Mouse (Mus musculus): ENCODE data around the gene Apoc3. TPM values are rescaled to one million over a fixed set of nuclear protein-coding genes. Genes with fewer than 3 reads are reported as not detected.

Apoc3 gene
- total RNA-seq, 2 experiments from 2014 or later: 1.2 TPM; not detected in 1

- peak; percentile 83 to 86 for DNase-seq
These were observed 5.6 kb downstream of the Apoc3 start for GRCm38 (mm10) chr9:46229573-46230449.

DNA sequence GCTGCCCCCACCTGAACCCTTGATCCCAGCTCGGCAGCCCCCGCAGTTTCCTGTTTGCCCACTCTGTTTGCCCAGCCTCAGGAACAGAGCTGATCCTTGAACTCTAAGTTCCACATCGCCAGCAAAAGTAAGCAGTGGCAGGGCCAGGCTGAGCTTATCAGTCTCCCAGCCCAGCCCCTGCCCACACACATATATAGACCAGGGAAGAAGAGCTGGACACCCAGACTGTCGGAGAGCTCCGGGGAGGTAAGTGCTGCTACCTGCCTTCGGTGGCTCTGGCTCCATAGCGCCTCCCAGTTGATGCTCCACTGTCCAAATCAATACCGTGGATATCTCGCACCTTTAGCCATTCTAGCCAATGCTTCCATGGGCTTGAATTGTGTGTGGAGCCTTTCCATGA is 6.9 kb downstream of the Apoc3 start, which contains the start of gene Apoa1:
Gene Apoa1, plus strand, starts transcription at position 90 of the 400 bp plus-strand sequence.
- DNase-seq: no peak

DNA sequence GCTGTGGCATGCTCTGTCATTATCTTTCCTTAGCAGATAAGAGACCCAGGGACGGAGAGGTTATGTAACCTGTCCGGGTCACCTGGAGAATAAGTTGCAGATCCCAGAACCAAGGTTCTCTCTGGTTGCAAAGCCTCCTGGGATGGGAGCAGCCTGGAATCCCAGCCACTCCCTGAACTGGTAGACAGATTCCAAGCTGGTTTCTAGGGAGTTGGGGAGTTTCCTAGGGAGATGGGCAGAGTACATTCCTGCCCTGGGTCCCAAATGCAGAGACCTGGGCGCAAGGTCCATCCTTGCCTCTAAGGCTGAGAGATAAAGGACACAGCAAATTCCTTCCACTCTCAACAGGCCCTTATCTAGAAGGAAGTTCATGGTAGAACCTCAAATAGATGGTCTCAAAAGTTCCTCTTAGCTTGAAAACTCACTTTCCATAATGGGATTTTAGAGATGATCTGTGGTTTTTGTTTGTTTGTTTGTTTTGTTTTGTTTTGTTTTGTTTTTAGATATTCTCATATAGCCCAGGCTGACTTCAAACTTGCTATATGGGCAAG is 8.3 kb downstream of the Apoc3 start:
- no peak for DNase-seq

GRCm38 (mm10) chr9:46224945-46225660 is 10.3 kb downstream of the Apoc3 start:
- DNase-seq: no peak

- DNase-seq: no peak
These were observed 11.3 kb downstream of the Apoc3 start for GRCm38 (mm10) chr9:46224101-46224500.

GRCm38 (mm10) chr9:46223090-46223489 is 12.3 kb downstream of the Apoc3 start:
- DNase-seq: peak in 1 of 2 experiments; percentile 55

GRCm38 (mm10) chr9:46218176-46218575 is 17.3 kb downstream of the Apoc3 start:
- no peak for DNase-seq

DNA sequence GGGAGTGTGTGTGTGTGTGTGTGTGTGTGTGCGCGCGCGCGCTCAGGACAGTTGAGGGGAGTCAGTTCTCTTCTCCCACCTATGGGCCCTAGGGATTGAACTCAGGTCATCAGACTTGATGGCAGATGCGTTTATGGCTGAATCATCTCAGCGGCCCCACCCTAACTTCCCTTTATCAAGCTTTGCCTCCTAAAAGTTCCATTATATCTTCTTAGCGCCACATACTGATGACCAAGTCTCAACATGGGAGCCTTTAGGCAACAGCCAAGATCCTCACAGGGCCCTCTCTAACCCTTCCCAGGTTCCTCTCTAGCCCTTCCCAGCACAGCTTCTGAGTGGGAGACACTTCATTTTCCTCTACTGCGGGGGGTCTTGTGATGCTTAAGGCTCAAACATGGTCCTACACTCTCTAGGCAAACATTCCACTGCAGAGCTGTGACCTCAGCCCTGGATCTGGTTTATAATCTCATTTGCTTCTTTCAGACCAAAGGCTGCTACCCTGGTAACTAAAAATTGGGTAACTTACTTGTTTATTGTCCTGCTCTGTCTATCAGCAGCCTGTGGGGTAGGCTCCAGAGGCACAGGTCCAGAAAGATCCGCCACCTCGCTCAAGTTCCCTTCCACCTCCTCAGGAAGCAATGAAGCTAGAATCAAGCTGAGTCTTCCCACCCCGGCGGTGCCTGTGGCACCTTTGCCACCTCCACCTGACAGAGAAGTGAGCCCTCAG is 18.5 kb downstream of the Apoc3 start:
- DNase-seq: no peak

- DNase-seq: peak; percentile 59 to 62
These were observed 19.8 kb downstream of the Apoc3 start for GRCm38 (mm10) chr9:46215338-46216322.

DNA sequence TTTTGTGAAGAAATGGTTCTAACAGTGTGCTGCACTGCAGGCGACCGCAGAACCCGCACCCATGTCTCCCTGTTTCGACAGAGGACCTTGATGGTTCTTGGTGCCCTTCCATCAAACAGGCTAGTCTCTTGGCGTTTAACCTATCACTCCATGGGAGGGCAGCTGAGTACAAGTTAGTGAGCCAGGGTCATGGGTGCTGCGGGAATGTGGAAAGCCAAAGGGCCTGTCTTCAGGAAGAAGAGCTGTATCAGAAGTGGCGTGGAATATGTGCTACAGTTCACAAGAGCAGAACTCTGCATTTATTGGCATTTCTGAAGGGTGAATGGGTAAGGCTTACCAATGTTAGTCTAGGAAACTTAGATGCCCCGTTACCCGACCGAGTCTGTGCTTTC is 20.5 kb downstream of the Apoc3 start:
- peak in 1 of 2 experiments; percentile 25 for DNase-seq

GRCm38 (mm10) chr9:46214276-46214675 is 21.2 kb downstream of the Apoc3 start:
- no peak for DNase-seq

DNA sequence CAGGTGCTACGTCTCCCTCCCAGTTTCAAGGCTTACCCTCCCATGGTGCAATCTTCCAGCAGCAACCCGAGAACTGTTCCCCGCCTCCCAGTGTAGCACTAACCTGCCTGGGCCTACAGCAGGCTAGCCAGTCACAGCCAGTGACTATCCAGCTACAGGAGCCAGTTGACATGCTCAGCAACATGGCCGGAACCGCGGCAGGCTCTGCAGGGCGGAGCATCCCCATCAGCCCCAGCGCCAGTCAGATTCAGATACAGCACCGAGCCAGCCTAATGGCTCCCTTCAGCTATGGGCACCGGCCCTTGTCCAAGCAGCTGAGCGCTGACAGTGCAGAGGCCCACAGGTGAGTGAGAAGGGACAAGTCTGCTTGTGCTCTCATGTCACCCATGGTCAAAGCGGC is 25.0 kb downstream of the Apoc3 start:
- DNase-seq: no peak

- DNase-seq: no peak
These were observed 26.9 kb downstream of the Apoc3 start for GRCm38 (mm10) chr9:46208401-46208974.

DNA sequence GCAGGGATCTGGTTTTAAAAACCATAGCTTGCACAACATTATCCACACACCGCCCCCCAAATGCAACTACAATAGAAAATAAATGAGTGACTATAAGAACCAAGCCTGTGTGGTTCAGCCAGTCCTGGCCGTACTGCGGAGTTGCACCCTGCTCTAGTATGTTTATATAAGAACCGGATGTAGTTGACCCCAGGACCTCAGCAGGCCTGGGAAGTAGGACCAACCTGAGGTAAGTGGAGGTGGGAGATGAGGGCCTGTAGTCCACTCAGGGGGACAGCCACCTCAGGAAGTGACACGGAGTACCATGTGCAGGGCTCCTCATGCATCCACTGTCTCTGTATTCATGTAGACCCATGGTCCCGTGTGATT is 28.0 kb downstream of the Apoc3 start:
- no peak for DNase-seq

DNA sequence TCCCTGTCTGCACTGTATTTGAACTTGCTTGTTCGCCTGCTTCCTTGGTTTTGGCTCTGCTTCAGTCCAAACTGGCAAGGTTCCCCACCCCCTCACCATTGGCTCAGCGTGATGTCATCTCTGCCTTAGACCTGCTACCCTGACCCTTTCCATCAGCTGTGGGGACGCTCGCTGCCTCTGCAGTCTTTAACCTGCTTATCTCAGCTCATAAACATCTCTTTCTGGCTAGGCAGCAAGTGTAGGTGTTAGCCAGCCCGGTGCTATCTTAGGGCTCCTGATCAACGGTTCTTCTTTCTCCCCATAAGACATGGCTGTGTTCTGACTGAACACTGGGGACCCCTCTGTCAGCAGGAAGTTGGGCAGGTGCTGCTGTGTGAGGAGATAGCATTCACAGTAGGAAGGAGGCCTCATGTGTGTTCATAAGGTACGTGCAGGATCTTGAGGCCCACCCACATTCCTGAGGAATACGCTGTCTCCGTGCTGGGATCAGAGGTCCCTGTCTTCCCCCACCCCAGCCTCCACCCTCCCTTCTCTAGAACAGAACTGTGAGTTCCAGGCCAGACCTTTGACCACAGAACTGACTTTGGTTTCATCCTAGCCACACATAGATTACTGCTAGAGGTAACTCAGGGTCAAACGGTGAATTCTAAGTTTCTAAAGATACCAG is 28.5 kb downstream of the Apoc3 start:
- DNase-seq: peak in 1 of 2 experiments; percentile 22

- DNase-seq: peak in 1 of 2 experiments; percentile 60
These were observed 35.8 kb downstream of the Apoc3 start for GRCm38 (mm10) chr9:46199609-46200008.

- DNase-seq: no peak
These were observed 36.5 kb downstream of the Apoc3 start for GRCm38 (mm10) chr9:46198936-46199335.

GRCm38 (mm10) chr9:46198461-46198860 is 37.0 kb downstream of the Apoc3 start:
- peak; percentile 58 to 65 for DNase-seq

GRCm38 (mm10) chr9:46196699-46197169 is 38.7 kb downstream of the Apoc3 start:
- DNase-seq: peak; percentile 86 to 90

DNA sequence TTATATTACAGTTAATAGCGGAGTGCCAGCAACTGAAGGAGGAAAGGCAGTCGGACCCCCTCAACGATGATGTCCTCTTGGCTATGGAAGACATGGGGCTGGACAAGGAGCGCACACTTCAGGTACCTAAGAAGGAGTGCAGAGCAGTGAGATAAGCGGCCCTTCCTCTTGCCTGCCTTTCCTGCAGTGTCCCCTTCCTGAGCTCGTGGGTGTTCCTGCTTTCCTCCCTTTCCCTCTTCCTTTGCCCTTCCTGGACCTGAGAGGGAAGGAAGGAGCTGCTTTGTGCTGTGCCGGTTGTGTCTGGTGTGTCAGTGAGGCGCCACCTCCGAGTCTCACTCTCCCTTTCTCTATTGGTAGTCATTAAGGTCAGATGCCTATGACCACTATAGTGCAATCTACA is 40.6 kb downstream of the Apoc3 start:
- DNase-seq: no peak

Data from heart, adult 18-20 months (tissue).